Mouse (Mus musculus): ENCODE measurements around the gene Bglap2.
"Not testable (repeated sequence)": the region's sequence is repeated elsewhere in the genome, so short reads cannot be mapped to it uniquely, and the experiment has no call there.

DNA sequence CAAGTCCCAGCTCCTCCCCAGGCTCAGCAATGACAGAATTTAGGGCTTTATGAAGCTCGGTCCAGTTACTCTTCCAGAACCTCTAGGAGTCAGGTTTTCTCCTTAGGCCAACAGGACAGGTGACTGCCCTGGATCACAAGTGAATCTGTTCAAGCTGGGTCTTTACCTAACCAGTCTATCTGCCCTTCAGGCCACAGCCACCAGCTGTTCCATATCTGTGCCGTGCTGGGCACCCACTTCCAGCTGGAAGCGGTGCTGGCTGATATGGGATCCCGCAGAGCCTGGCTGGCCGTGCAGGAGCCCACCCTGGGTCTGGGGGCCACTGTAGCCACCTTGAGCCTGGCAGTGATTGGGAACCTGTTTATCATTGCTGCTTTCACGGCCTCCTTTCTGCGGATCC is 3.9 kb upstream of the Bglap2 start:
- not testable (repeated sequence) for TF ChIP-seq UBTF (IDR thresholded peaks at IDR 0.05; ENCODE audit: low read depth, low read length); TBP (conservative IDR thresholded peaks at IDR 0.05; ENCODE audit: low read depth, low read length)
